Mouse (Mus musculus): ENCODE data around the gene Slc16a14.

DNA sequence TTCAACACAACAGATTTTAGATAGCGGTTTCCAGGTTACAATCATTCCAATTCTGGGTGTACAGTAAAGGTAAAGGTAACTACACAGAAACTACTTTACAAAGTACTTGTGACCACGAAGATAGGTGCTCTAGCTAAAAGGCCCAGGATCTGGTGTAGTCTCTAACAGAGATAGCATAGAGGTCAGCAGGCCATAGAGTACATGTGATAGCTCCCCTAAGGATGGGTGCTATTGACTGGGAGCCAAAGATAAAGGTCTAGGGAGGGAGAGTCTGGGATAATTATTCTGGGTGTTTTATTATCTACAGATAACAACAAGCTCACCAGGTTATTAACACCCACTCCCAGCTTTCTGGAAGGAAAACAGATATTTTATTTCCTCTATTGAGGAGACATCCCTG, 11.5 kb downstream of the Slc16a14 start:
- no peak for TF ChIP-seq MAFK (IDR thresholded peaks at IDR 0.05; ENCODE audit: insufficient read depth, low read depth, low read length)
- no peak for TF ChIP-seq ZNF384 (IDR thresholded peaks at IDR 0.05; ENCODE audit: low read depth, low read length)
- no peak for TF ChIP-seq ZC3H11A (IDR thresholded peaks at IDR 0.05; ENCODE audit: borderline replicate concordance, low read depth, low read length)
- no peak for TF ChIP-seq HCFC1 (IDR thresholded peaks at IDR 0.05; ENCODE audit: borderline replicate concordance, insufficient read depth, low read length)
- no peak for TF ChIP-seq CHD2 (IDR thresholded peaks at IDR 0.05; ENCODE audit: low read depth, low read length)
